Mouse (Mus musculus) brain, adult 2 months (tissue): Measurements from ENCODE around the gene Mat1a.

Experiments
- DNase-seq: peaks from one replicate; pipeline ENCODE4 v3.0.0; 2011; ENCODE audit warnings: low read depth, low spot score

Mat1a gene

GRCm38 (mm10) chr14:41104853-41105444 is at the start of gene Mat1a:
Gene Mat1a (plus strand): TSS chr14:41105035.
- peak; percentile 15 for DNase-seq

GRCm38 (mm10) chr14:41065168-41065567 is 39.7 kb upstream of the Mat1a start:
- no peak for DNase-seq

- no peak for DNase-seq
These were observed 38.4 kb upstream of the Mat1a start for GRCm38 (mm10) chr14:41066416-41066815.

- no peak for DNase-seq
These were observed 35.7 kb upstream of the Mat1a start, which contains the start of gene Dydc2 for GRCm38 (mm10) chr14:41069108-41069507. Gene Dydc2 (minus strand): TSS chr14:41069208.

- DNase-seq, result no peak
These were observed 34.5 kb upstream of the Mat1a start for GRCm38 (mm10) chr14:41070343-41070742.

GRCm38 (mm10) chr14:41072229-41072943 is 32.4 kb upstream of the Mat1a start, which contains the start of gene Dydc1:
Gene Dydc1 (plus strand): TSS chr14:41072911.
- peak; percentile 82 for DNase-seq

GRCm38 (mm10) chr14:41072944-41073275 is 31.9 kb upstream of the Mat1a start:
- no peak for DNase-seq

GRCm38 (mm10) chr14:41082408-41082807 is 22.4 kb upstream of the Mat1a start:
- DNase-seq, result no peak

GRCm38 (mm10) chr14:41087509-41087908 is 17.3 kb upstream of the Mat1a start:
- no peak for DNase-seq

- peak; percentile 29 for DNase-seq
These were observed 14.1 kb upstream of the Mat1a start for GRCm38 (mm10) chr14:41090777-41091176.

- peak; percentile 45 for DNase-seq
These were observed 10.7 kb upstream of the Mat1a start for GRCm38 (mm10) chr14:41094114-41094513.

- DNase-seq, result no peak
These were observed 8.5 kb upstream of the Mat1a start for GRCm38 (mm10) chr14:41096296-41096860.

GRCm38 (mm10) chr14:41098726-41099125 is 6.1 kb upstream of the Mat1a start:
- DNase-seq, result peak; percentile 81

GRCm38 (mm10) chr14:41100712-41101111 is 4.1 kb upstream of the Mat1a start:
- DNase-seq, result no peak

- no peak for DNase-seq
These were observed 3.6 kb upstream of the Mat1a start for GRCm38 (mm10) chr14:41101242-41101641.

- no peak for DNase-seq
These were observed 2.6 kb upstream of the Mat1a start for GRCm38 (mm10) chr14:41102269-41102668.

GRCm38 (mm10) chr14:41111031-41111668 is 6.3 kb downstream of the Mat1a start:
- no peak for DNase-seq

- DNase-seq, result no peak
These were observed 8.1 kb downstream of the Mat1a start for GRCm38 (mm10) chr14:41112944-41113343.

- no peak for DNase-seq
These were observed 11.4 kb downstream of the Mat1a start for GRCm38 (mm10) chr14:41116271-41116670.

- no peak for DNase-seq
These were observed 19.8 kb downstream of the Mat1a start for GRCm38 (mm10) chr14:41124683-41125082.

- peak; percentile 26 for DNase-seq
These were observed 23.2 kb downstream of the Mat1a start for GRCm38 (mm10) chr14:41127997-41128396.

- DNase-seq, result no peak
These were observed 26.7 kb downstream of the Mat1a start, which contains the start of gene Sftpa1 for GRCm38 (mm10) chr14:41131540-41131939. Gene Sftpa1 (plus strand): TSS chr14:41131782.
